Mouse (Mus musculus): Measurements from ENCODE around the gene Rhod. TPM values are rescaled to one million over a fixed set of nuclear protein-coding genes. Genes with fewer than 3 reads are reported as not detected.
"Not testable (repeated sequence)": the region's sequence is repeated elsewhere in the genome, so short reads cannot be mapped to it uniquely, and the experiment has no call there.

The Rhod gene
- polyA plus RNA-seq, 1 experiment from 2014 or later = 25.0 TPM

GRCm38 (mm10) chr19:4474739-4475138, 35.5 kb upstream of the Rhod start:
- Histone ChIP-seq H3K36me3 (no peaks in the 10 kb centered on the region), H3K9ac (no peak overlapping the region), H3K27me3 (replicated peaks) (peaks cover 65% of the 10 kb centered on the region), H3K27ac (replicated peaks) (no peak overlapping the region), H3K4me3 (no peak overlapping the region), H3K9me3 (no peaks in the 10 kb centered on the region), H3K4me2 (no peak overlapping the region), H3K4me1 (peaks cover 15% of the 10 kb centered on the region)
- 44% methylated on average over 3 of the region's 3 CpGs for WGBS
- no peak for ATAC-seq (ENCODE audit: extremely low read depth, insufficient number of reproducible peaks, low FRiP score, low TSS enrichment)

- ATAC-seq (ENCODE audit: extremely low read depth, insufficient number of reproducible peaks, low FRiP score, low TSS enrichment) = no peak
- no peak overlapping the region for H3K4me2 ChIP-seq
- H3K9me3 ChIP-seq = no peaks in the 10 kb centered on the region
- no peaks in the 10 kb centered on the region for H3K36me3 ChIP-seq
- WGBS = 73% methylated on average over 5 of the region's 5 CpGs
- H3K4me3 ChIP-seq = no peak overlapping the region
- H3K27me3 ChIP-seq (replicated peaks) = peaks cover 65% of the 10 kb centered on the region
- peaks cover 15% of the 10 kb centered on the region for H3K4me1 ChIP-seq
- no peak overlapping the region for H3K9ac ChIP-seq
- H3K27ac ChIP-seq (replicated peaks) = no peak overlapping the region
These were observed 34.3 kb upstream of the Rhod start for GRCm38 (mm10) chr19:4473549-4473948.

- no peak overlapping the region for H3K27ac ChIP-seq (replicated peaks)
- H3K4me3 ChIP-seq = no peak overlapping the region
- peaks cover 21% of the 10 kb centered on the region for H3K27me3 ChIP-seq (replicated peaks)
- H3K4me1 ChIP-seq = no peaks in the 10 kb centered on the region
- 28% methylated on average over 5 of the region's 5 CpGs for WGBS
- H3K4me2 ChIP-seq = no peak overlapping the region
- H3K36me3 ChIP-seq = no peaks in the 10 kb centered on the region
- no peaks in the 10 kb centered on the region for H3K9me3 ChIP-seq
- no peak overlapping the region for H3K9ac ChIP-seq
- ATAC-seq (ENCODE audit: extremely low read depth, insufficient number of reproducible peaks, low FRiP score, low TSS enrichment) = no peak
These were observed 29.1 kb upstream of the Rhod start for GRCm38 (mm10) chr19:4468363-4468762.

- H3K27me3 ChIP-seq (replicated peaks) = peaks cover 7% of the 10 kb centered on the region; the same call in 1 of the 2 replicates
- H3K4me2 ChIP-seq = no peak overlapping the region
- ATAC-seq (ENCODE audit: extremely low read depth, insufficient number of reproducible peaks, low FRiP score, low TSS enrichment) = no peak
- no peak overlapping the region for H3K4me3 ChIP-seq
- 77% methylated on average over 4 of the region's 4 CpGs for WGBS
- no peak overlapping the region for H3K9ac ChIP-seq
- H3K27ac ChIP-seq (replicated peaks) = no peak overlapping the region
- H3K36me3 ChIP-seq = no peaks in the 10 kb centered on the region
- no peaks in the 10 kb centered on the region for H3K4me1 ChIP-seq
- H3K9me3 ChIP-seq = no peaks in the 10 kb centered on the region
These were observed 25.4 kb upstream of the Rhod start for GRCm38 (mm10) chr19:4464666-4465065.

GRCm38 (mm10) chr19:4461981-4462380, 22.7 kb upstream of the Rhod start:
- no peak for ATAC-seq (ENCODE audit: extremely low read depth, insufficient number of reproducible peaks, low FRiP score, low TSS enrichment)
- WGBS = 75% methylated on average over 8 of the region's 8 CpGs

GRCm38 (mm10) chr19:4456227-4456626, 17.0 kb upstream of the Rhod start:
- Histone ChIP-seq H3K36me3 (no peaks in the 10 kb centered on the region), H3K27me3 (replicated peaks) (peaks cover 15% of the 10 kb centered on the region)

More at GRCm38 (mm10) chr19:4461981-4462380, 22.7 kb upstream of the Rhod start:
- no peak overlapping the region for H3K27ac ChIP-seq (replicated peaks)
- H3K9me3 ChIP-seq = no peaks in the 10 kb centered on the region
- H3K4me3 ChIP-seq = no peak overlapping the region
- no peak overlapping the region for H3K9ac ChIP-seq
- H3K27me3 ChIP-seq (replicated peaks) = no peaks in the 10 kb centered on the region; the same call in 1 of the 2 replicates
- H3K36me3 ChIP-seq = no peaks in the 10 kb centered on the region
- no peaks in the 10 kb centered on the region for H3K4me1 ChIP-seq
- no peak overlapping the region for H3K4me2 ChIP-seq

GRCm38 (mm10) chr19:4455071-4455800, 16.0 kb upstream of the Rhod start:
- H3K4me3 ChIP-seq = no peak overlapping the region
- H3K4me1 ChIP-seq = 0 out of 2 replicates have a peak, but pooled peaks cover 7% of the 10 kb centered on the region
- H3K4me2 ChIP-seq = no peak overlapping the region
- H3K27me3 ChIP-seq (replicated peaks) = peaks cover 15% of the 10 kb centered on the region
- ATAC-seq (ENCODE audit: extremely low read depth, insufficient number of reproducible peaks, low FRiP score, low TSS enrichment) = no peak
- no peak overlapping the region for H3K9ac ChIP-seq
- no peak overlapping the region for H3K27ac ChIP-seq (replicated peaks)
- no peaks in the 10 kb centered on the region for H3K36me3 ChIP-seq
- 74% methylated on average over 15 of the region's 15 CpGs for WGBS
- H3K9me3 ChIP-seq = no peaks in the 10 kb centered on the region

More at GRCm38 (mm10) chr19:4456227-4456626, 17.0 kb upstream of the Rhod start:
- no peak overlapping the region for H3K4me3 ChIP-seq
- 0 out of 2 replicates have a peak, but pooled peaks cover 7% of the 10 kb centered on the region for H3K4me1 ChIP-seq
- 9% methylated on average over 11 of the region's 11 CpGs for whole genome bisulfite sequencing
- no peak for ATAC-seq (ENCODE audit: extremely low read depth, insufficient number of reproducible peaks, low FRiP score, low TSS enrichment)
- no peaks in the 10 kb centered on the region for H3K9me3 ChIP-seq
- no peak overlapping the region for H3K27ac ChIP-seq (replicated peaks)
- no peak overlapping the region for H3K9ac ChIP-seq
- H3K4me2 ChIP-seq = no peak overlapping the region

GRCm38 (mm10) chr19:4454040-4454439, 14.8 kb upstream of the Rhod start:
- not testable (repeated sequence) for H3K4me2 ChIP-seq; H3K4me1 ChIP-seq; H3K36me3 ChIP-seq; H3K4me3 ChIP-seq; H3K9me3 ChIP-seq; ATAC-seq (ENCODE audit: extremely low read depth, insufficient number of reproducible peaks, low FRiP score, low TSS enrichment); H3K27ac ChIP-seq (replicated peaks); H3K9ac ChIP-seq
- 48% methylated on average over 1 of the region's 1 CpGs for WGBS
- peaks cover 15% of the 10 kb centered on the region for H3K27me3 ChIP-seq (replicated peaks)

- H3K4me3 ChIP-seq = no peak overlapping the region
- no peaks in the 10 kb centered on the region for H3K36me3 ChIP-seq
- no peak overlapping the region for H3K27ac ChIP-seq (replicated peaks)
- H3K9ac ChIP-seq = peak overlapping the region; percentile 33; the same call in 1 of the 2 replicates
- no peak overlapping the region for H3K4me2 ChIP-seq
- ATAC-seq (ENCODE audit: extremely low read depth, insufficient number of reproducible peaks, low FRiP score, low TSS enrichment) = no peak
- H3K9me3 ChIP-seq = no peaks in the 10 kb centered on the region
- 46% methylated on average over 4 of the region's 4 CpGs for WGBS
- H3K27me3 ChIP-seq (replicated peaks) = peaks cover 15% of the 10 kb centered on the region
- 0 out of 2 replicates have a peak, but pooled peaks cover 7% of the 10 kb centered on the region for H3K4me1 ChIP-seq
These were observed 13.3 kb upstream of the Rhod start for GRCm38 (mm10) chr19:4452525-4452924.

GRCm38 (mm10) chr19:4451965-4452364, 12.7 kb upstream of the Rhod start:
- ATAC-seq (ENCODE audit: extremely low read depth, insufficient number of reproducible peaks, low FRiP score, low TSS enrichment) = no peak
- Histone ChIP-seq H3K27ac (replicated peaks) (no peak overlapping the region), H3K36me3 (no peaks in the 10 kb centered on the region), H3K27me3 (replicated peaks) (peaks cover 15% of the 10 kb centered on the region), H3K4me2 (no peak overlapping the region), H3K4me3 (no peak overlapping the region), H3K9ac (peak overlapping the region; percentile 33; the same call in 1 of the 2 replicates), H3K4me1 (0 out of 2 replicates have a peak, but pooled peaks cover 7% of the 10 kb centered on the region), H3K9me3 (no peaks in the 10 kb centered on the region)
- 35% methylated on average over 5 of the region's 5 CpGs for WGBS

GRCm38 (mm10) chr19:4451098-4451497, 11.9 kb upstream of the Rhod start:
- peaks cover 9% of the 10 kb centered on the region; the same call in 1 of the 2 replicates for H3K27me3 ChIP-seq (replicated peaks)
- no peak overlapping the region for H3K4me3 ChIP-seq
- H3K9me3 ChIP-seq = no peaks in the 10 kb centered on the region
- H3K9ac ChIP-seq = no peak overlapping the region
- no peak overlapping the region for H3K27ac ChIP-seq (replicated peaks)
- WGBS = 50% methylated on average over 8 of the region's 8 CpGs
- no peak overlapping the region for H3K4me2 ChIP-seq
- H3K4me1 ChIP-seq = 0 out of 2 replicates have a peak, but pooled peaks cover 2% of the 10 kb centered on the region
- no peak for ATAC-seq (ENCODE audit: extremely low read depth, insufficient number of reproducible peaks, low FRiP score, low TSS enrichment)
- H3K36me3 ChIP-seq = no peaks in the 10 kb centered on the region

GRCm38 (mm10) chr19:4450666-4451065, 11.4 kb upstream of the Rhod start:
- Histone ChIP-seq H3K27ac (replicated peaks) (no peak overlapping the region), H3K4me3 (no peak overlapping the region), H3K9ac (no peak overlapping the region), H3K4me2 (no peak overlapping the region), H3K9me3 (no peaks in the 10 kb centered on the region), H3K27me3 (replicated peaks) (peaks cover 9% of the 10 kb centered on the region; the same call in 1 of the 2 replicates), H3K4me1 (0 out of 2 replicates have a peak, but pooled peaks cover 2% of the 10 kb centered on the region), H3K36me3 (no peaks in the 10 kb centered on the region)
- ATAC-seq (ENCODE audit: extremely low read depth, insufficient number of reproducible peaks, low FRiP score, low TSS enrichment) = no peak
- 60% methylated on average over 5 of the region's 5 CpGs for WGBS

Measured in heart, embryonic 13.5 days (tissue).